Mouse (Mus musculus) forebrain, postnatal 0 days (tissue): ENCODE results near the gene Farsb. TPM values are rescaled to one million over a fixed set of nuclear protein-coding genes. Genes with fewer than 3 reads are reported as not detected.

Experiments used
- ATAC-seq: fragments of 200-750 bp; cut with Nextera tagmentation; 2 replicates; pipeline ENCODE4 v1.8.0; 2017; ENCODE audit warnings: mild to moderate bottlenecking, moderate library complexity
- DNase-seq: peaks from one replicate; pipeline ENCODE4 v3.0.0-alpha.2; 2015
- H3K27ac ChIP-seq: fragments of 300-500 bp; sonication (generic); 2 replicates; pipeline ENCODE4 v1.5.1; 2014; ENCODE audit warnings: low read depth, mild to moderate bottlenecking, antibody characterized with exemption, low read length, moderate library complexity, mixed read lengths
- H3K27me3 ChIP-seq: fragments of 300-500 bp; sonication (generic); 2 replicates; pipeline ENCODE4 v1.6.1; 2014; ENCODE audit warnings: mild to moderate bottlenecking, low read length, mixed read lengths; ENCODE audit not compliant: insufficient read depth
- H3K36me3 ChIP-seq: fragments of 300-500 bp; sonication (generic); 2 replicates; pipeline ENCODE4 v1.6.1; 2014; ENCODE audit warnings: mild to moderate bottlenecking, moderate library complexity; ENCODE audit not compliant: insufficient read depth
- H3K4me1 ChIP-seq: fragments of 300-500 bp; sonication (generic); 2 replicates; pipeline ENCODE4 v1.6.1; 2014; ENCODE audit warnings: antibody characterized with exemption; ENCODE audit not compliant: insufficient read depth
- H3K4me2 ChIP-seq: fragments of 300-500 bp; sonication (generic); 2 replicates; pipeline ENCODE4 v1.6.1; 2014; ENCODE audit warnings: low read depth, mild to moderate bottlenecking, moderate library complexity
- H3K4me3 ChIP-seq: fragments of 300-500 bp; sonication (generic); 2 replicates; pipeline ENCODE4 v1.5.1; 2014; ENCODE audit warnings: low read depth, low read length, mixed read lengths
- H3K9ac ChIP-seq: fragments of 300-500 bp; sonication (generic); 2 replicates; pipeline ENCODE4 v1.6.1; 2014; ENCODE audit warnings: mild to moderate bottlenecking
- H3K9me3 ChIP-seq: fragments of 300-500 bp; sonication (generic); 2 replicates; pipeline ENCODE4 v1.6.1; 2016; ENCODE audit warnings: low read length
- CTCF ChIP-seq: sonication (generic); IDR thresholded peaks from 2 replicates; pipeline ENCODE4 v1.5.1; 2016; ENCODE audit warnings: antibody characterized with exemption, control low read depth, low read depth
- WGBS: fragments of 180-500 bp; shearing (Covaris S2); extraction: QIAGEN DNeasy Blood & Tissue Kit; methylation state at CpG from one replicate; pipeline ENCODE4 v1.1.7; 2014; 5-methylcytosine and 5-hydroxymethylcytosine counted together
- polyA plus RNA-seq: library from polyadenylated mRNA; unstranded; fragments of >200 nt; fragmentation: Nextera tagmentation; extraction: Ambion mirVana; gene quantifications from 2 replicates; pipeline ENCODE4 v1.2.1, GENCODE M21; 2015
- total RNA-seq: library from RNA; depleted of rRNA; stranded (reverse); fragments of >200 nt; gene quantifications from 2 replicates; pipeline ENCODE4 v1.2.3, GENCODE M21; 2014

Farsb gene
- total and polyA plus RNA-seq, 2 experiments from 2014 or later, result 90.6 to 154 TPM

- Histone ChIP-seq H3K9ac (no peak overlapping the region), H3K4me1 (no peaks in the 10 kb centered on the region), H3K9me3 (no peaks in the 10 kb centered on the region), H3K4me2 (no peak overlapping the region), H3K27me3 (no peaks in the 10 kb centered on the region), H3K4me3 (no peak overlapping the region), H3K36me3 (peaks cover 30% of the 10 kb centered on the region), H3K27ac (no peak overlapping the region)
- TF ChIP-seq CTCF, result no peak
- 93% methylated on average over 6 of the region's 6 CpGs for WGBS
- no peak for ATAC-seq
- no peak for DNase-seq
Measured at GRCm38 (mm10) chr1:78446742-78447141, 42.0 kb downstream of the Farsb start.

- H3K4me3 ChIP-seq, result no peak overlapping the region
- no peaks in the 10 kb centered on the region for H3K4me1 ChIP-seq
- H3K9ac ChIP-seq, result no peak overlapping the region
- DNase-seq, result no peak
- no peaks in the 10 kb centered on the region for H3K27me3 ChIP-seq
- no peak for ATAC-seq
- H3K4me2 ChIP-seq, result no peak overlapping the region
- TF ChIP-seq CTCF, result no peak
- H3K9me3 ChIP-seq, result no peaks in the 10 kb centered on the region
- H3K27ac ChIP-seq, result no peak overlapping the region
- H3K36me3 ChIP-seq, result peaks cover 26% of the 10 kb centered on the region
- 93% methylated on average over 8 of the region's 8 CpGs for WGBS
Measured at GRCm38 (mm10) chr1:78446232-78446631, 42.5 kb downstream of the Farsb start.

- Histone ChIP-seq H3K27me3 (no peaks in the 10 kb centered on the region), H3K9ac (no peak overlapping the region), H3K4me3 (no peak overlapping the region), H3K4me2 (no peak overlapping the region), H3K27ac (no peak overlapping the region), H3K9me3 (no peaks in the 10 kb centered on the region), H3K36me3 (peaks cover 17% of the 10 kb centered on the region), H3K4me1 (no peaks in the 10 kb centered on the region)
- no peak for DNase-seq
- WGBS, result 95% methylated on average over 7 of the region's 7 CpGs
- no peak for TF ChIP-seq CTCF
- ATAC-seq, result no peak
Measured at GRCm38 (mm10) chr1:78443056-78443455, 45.6 kb downstream of the Farsb start.

- DNase-seq (no peak), ATAC-seq (no peak)
- Histone ChIP-seq H3K4me3 (no peak overlapping the region), H3K4me2 (no peak overlapping the region), H3K36me3 (peaks cover 14% of the 10 kb centered on the region), H3K27me3 (no peaks in the 10 kb centered on the region), H3K27ac (no peak overlapping the region), H3K9ac (no peak overlapping the region), H3K9me3 (no peaks in the 10 kb centered on the region), H3K4me1 (no peaks in the 10 kb centered on the region)
- no peak for TF ChIP-seq CTCF
- 95% methylated on average over 8 of the region's 8 CpGs for WGBS
Measured at GRCm38 (mm10) chr1:78440716-78441115, 48.0 kb downstream of the Farsb start.

GRCm38 (mm10) chr1:78437150-78437549 lies 51.5 kb downstream of the Farsb start:
- Histone ChIP-seq H3K9me3 (no peaks in the 10 kb centered on the region), H3K27me3 (no peaks in the 10 kb centered on the region), H3K36me3 (peaks cover 6% of the 10 kb centered on the region; the same call in 1 of the 2 replicates), H3K27ac (no peak overlapping the region), H3K4me2 (no peak overlapping the region), H3K4me1 (no peaks in the 10 kb centered on the region), H3K4me3 (no peak overlapping the region), H3K9ac (no peak overlapping the region)
- TF ChIP-seq CTCF, result no peak
- DNase-seq, result no peak
- 80% methylated on average over 3 of the region's 3 CpGs for WGBS
- ATAC-seq, result no peak

GRCm38 (mm10) chr1:78436445-78436844 lies 52.3 kb downstream of the Farsb start:
- H3K4me1 ChIP-seq, result no peaks in the 10 kb centered on the region
- 98% methylated on average over 1 of the region's 1 CpGs for WGBS
- peaks cover 4% of the 10 kb centered on the region; the same call in 1 of the 2 replicates for H3K36me3 ChIP-seq
- no peak overlapping the region for H3K4me2 ChIP-seq
- no peak overlapping the region for H3K27ac ChIP-seq
- H3K9me3 ChIP-seq, result no peaks in the 10 kb centered on the region
- H3K27me3 ChIP-seq, result no peaks in the 10 kb centered on the region
- TF ChIP-seq CTCF, result no peak
- H3K4me3 ChIP-seq, result no peak overlapping the region
- DNase-seq (no peak), ATAC-seq (no peak)
- no peak overlapping the region for H3K9ac ChIP-seq

- H3K36me3 ChIP-seq, result peaks cover 4% of the 10 kb centered on the region; the same call in 1 of the 2 replicates
- no peak overlapping the region for H3K4me2 ChIP-seq
- no peaks in the 10 kb centered on the region for H3K27me3 ChIP-seq
- WGBS, result 63% methylated on average over 2 of the region's 2 CpGs
- no peak overlapping the region for H3K4me3 ChIP-seq
- no peak overlapping the region for H3K9ac ChIP-seq
- no peaks in the 10 kb centered on the region for H3K9me3 ChIP-seq
- no peaks in the 10 kb centered on the region for H3K4me1 ChIP-seq
- TF ChIP-seq CTCF, result no peak
- DNase-seq (no peak), ATAC-seq (no peak)
- no peak overlapping the region for H3K27ac ChIP-seq
Measured at GRCm38 (mm10) chr1:78435967-78436366, 52.7 kb downstream of the Farsb start.

- no peak overlapping the region for H3K27ac ChIP-seq
- H3K4me1 ChIP-seq, result no peaks in the 10 kb centered on the region
- no peaks in the 10 kb centered on the region for H3K9me3 ChIP-seq
- no peak overlapping the region for H3K9ac ChIP-seq
- H3K27me3 ChIP-seq, result no peaks in the 10 kb centered on the region
- H3K4me3 ChIP-seq, result no peak overlapping the region
- no peak for DNase-seq
- ATAC-seq, result no peak
- H3K4me2 ChIP-seq, result no peak overlapping the region
- no peaks in the 10 kb centered on the region for H3K36me3 ChIP-seq
- WGBS, result 94% methylated on average over 9 of the region's 9 CpGs
- TF ChIP-seq CTCF, result no peak
Measured at GRCm38 (mm10) chr1:78433472-78433871, 55.2 kb downstream of the Farsb start.
